Mouse (Mus musculus): Measurements from ENCODE around the gene Atp2b2.

Atp2b2 gene

GRCm38 (mm10) chr6:113890023-113890857 lies 152.2 kb downstream of the Atp2b2 start:
- no peak for DNase-seq (ENCODE audit: low spot score in 2 of 2)

- DNase-seq (ENCODE audit: low spot score in 2 of 2): no peak
These were observed 153.2 kb downstream of the Atp2b2 start for GRCm38 (mm10) chr6:113889180-113889579.

GRCm38 (mm10) chr6:113886886-113887285 lies 155.5 kb downstream of the Atp2b2 start:
- DNase-seq (ENCODE audit: low spot score in 2 of 2): no peak

- no peak for DNase-seq (ENCODE audit: low spot score in 2 of 2)
These were observed 157.6 kb downstream of the Atp2b2 start for GRCm38 (mm10) chr6:113884806-113885205.

GRCm38 (mm10) chr6:113883225-113883624 lies 159.2 kb downstream of the Atp2b2 start:
- DNase-seq (ENCODE audit: low spot score in 2 of 2): no peak

- no peak for DNase-seq (ENCODE audit: low spot score in 2 of 2)
These were observed 160.0 kb downstream of the Atp2b2 start for GRCm38 (mm10) chr6:113882396-113882795.

- peak in 1 of 2 experiments; percentile 12 for DNase-seq (ENCODE audit: low spot score in 2 of 2)
These were observed 160.7 kb downstream of the Atp2b2 start for GRCm38 (mm10) chr6:113881561-113882243.

- no peak for DNase-seq (ENCODE audit: low spot score in 2 of 2)
These were observed 163.0 kb downstream of the Atp2b2 start for GRCm38 (mm10) chr6:113879366-113879765.

GRCm38 (mm10) chr6:113878510-113879128 lies 163.8 kb downstream of the Atp2b2 start:
- DNase-seq (ENCODE audit: low spot score in 2 of 2): no peak

GRCm38 (mm10) chr6:113876585-113876984 lies 165.8 kb downstream of the Atp2b2 start:
- DNase-seq (ENCODE audit: low spot score in 2 of 2): no peak

- DNase-seq (ENCODE audit: low spot score in 2 of 2): no peak
These were observed 167.2 kb downstream of the Atp2b2 start for GRCm38 (mm10) chr6:113875201-113875600.

GRCm38 (mm10) chr6:113872654-113873053 lies 169.8 kb downstream of the Atp2b2 start:
- no peak for DNase-seq (ENCODE audit: low spot score in 2 of 2)

GRCm38 (mm10) chr6:113870775-113871174 lies 171.6 kb downstream of the Atp2b2 start:
- no peak for DNase-seq (ENCODE audit: low spot score in 2 of 2)

- DNase-seq (ENCODE audit: low spot score in 2 of 2): no peak
These were observed 173.9 kb downstream of the Atp2b2 start for GRCm38 (mm10) chr6:113868552-113868951.

- DNase-seq (ENCODE audit: low spot score in 2 of 2): no peak
These were observed 176.7 kb downstream of the Atp2b2 start for GRCm38 (mm10) chr6:113865699-113866098.

GRCm38 (mm10) chr6:113864812-113865211 lies 177.6 kb downstream of the Atp2b2 start:
- DNase-seq (ENCODE audit: low spot score in 2 of 2): no peak

GRCm38 (mm10) chr6:113862955-113863354 lies 179.5 kb downstream of the Atp2b2 start:
- no peak for DNase-seq (ENCODE audit: low spot score in 2 of 2)

GRCm38 (mm10) chr6:113861938-113862337 lies 180.5 kb downstream of the Atp2b2 start:
- no peak for DNase-seq (ENCODE audit: low spot score in 2 of 2)

- DNase-seq (ENCODE audit: low spot score in 2 of 2): no peak
These were observed 181.0 kb downstream of the Atp2b2 start for GRCm38 (mm10) chr6:113861375-113861770.

- DNase-seq (ENCODE audit: low spot score in 2 of 2): no peak
These were observed 181.6 kb downstream of the Atp2b2 start for GRCm38 (mm10) chr6:113860735-113861374.

GRCm38 (mm10) chr6:113860023-113860734 lies 182.2 kb downstream of the Atp2b2 start:
- no peak for DNase-seq (ENCODE audit: low spot score in 2 of 2)

Data from urinary bladder, adult 18-20 months (tissue).